Mouse (Mus musculus) naive thymus-derived CD4-positive, alpha-beta T cell, adult 2 months (primary cell): ENCODE measurements around the gene Rtl8a.
"Not testable (repeated sequence)": the region's sequence is repeated elsewhere in the genome, so short reads cannot be mapped to it uniquely, and the experiment has no call there.

ENCODE experiments used
- DNase-seq: peaks from one replicate; pipeline ENCODE4 v3.0.0-alpha.2; 2011; ENCODE audit warnings: low read depth

The Rtl8a gene

DNA sequence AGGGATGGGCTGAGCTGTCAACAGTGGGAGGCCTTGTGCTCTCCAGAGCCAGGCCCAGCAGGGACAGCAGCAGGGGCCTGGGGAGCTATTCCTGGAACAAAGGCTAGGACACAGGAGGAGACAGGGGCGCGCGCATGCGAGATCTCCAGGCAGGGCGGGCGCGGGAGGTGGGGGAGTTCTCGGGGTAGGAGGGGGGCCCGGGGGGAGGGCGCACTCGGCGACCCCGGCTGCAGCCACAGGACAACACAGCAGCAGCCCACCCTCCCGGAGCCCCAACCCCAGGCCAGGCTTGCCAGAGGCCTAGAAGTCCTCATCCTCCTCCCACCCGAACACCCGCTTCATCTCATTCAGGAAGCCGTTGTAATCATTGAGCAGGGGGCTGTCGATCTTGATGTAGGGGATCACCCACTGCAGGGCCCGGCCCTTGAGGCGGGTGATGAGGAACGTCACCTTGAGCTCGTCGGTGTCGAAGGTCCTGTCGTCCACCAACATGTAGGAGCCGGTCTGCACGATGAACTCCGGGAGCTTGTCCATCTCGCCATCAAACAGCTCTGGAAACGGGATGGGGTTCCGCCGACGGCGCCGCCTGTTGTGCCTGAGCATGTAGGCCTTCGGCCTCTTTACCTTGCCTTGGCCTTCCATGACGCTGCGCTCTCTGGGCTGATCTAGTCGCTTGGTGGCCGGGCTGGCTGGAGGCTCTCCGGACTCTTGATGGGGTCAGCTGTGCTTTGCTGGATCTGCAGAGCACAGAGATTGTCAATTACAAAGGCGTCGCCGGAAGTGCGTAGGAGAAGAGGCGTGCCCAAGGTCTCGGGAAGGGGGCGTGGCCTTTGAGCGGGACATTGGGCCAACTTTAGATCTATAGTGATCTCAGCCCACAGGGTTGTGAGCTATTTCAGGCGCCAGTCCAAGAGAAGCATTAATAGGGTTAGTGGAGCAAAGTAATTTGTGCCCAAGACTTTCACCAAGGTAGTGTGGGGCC lies at the start of gene Rtl8a:
Gene Rtl8a, minus strand, starts transcription at position 703 of the 982 bp plus-strand sequence.
- peak; percentile 79 for DNase-seq

GRCm38 (mm10) chrX:53693141-53693540 lies 49.7 kb upstream of the Rtl8a start:
- no peak for DNase-seq

GRCm38 (mm10) chrX:53692065-53692464 lies 48.6 kb upstream of the Rtl8a start:
- no peak for DNase-seq

DNA sequence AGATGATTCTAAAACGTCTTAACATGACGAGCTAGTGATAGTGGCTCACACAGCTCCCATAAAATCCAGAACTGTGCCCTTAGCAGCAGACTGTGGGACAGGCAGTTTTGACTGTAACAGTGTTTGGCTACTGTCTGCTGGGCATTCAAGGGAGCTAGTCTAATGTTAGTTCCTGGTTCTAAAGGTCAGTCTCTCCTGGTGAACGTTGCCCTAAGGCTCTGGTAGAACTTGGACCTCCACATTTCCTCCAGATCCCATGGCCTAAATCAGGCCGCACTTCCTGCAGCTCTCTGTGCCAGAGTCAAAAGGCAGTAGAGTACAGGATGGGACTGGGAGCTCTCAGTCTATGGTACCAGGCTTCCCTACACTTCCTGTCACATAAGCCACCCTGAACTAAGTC lies 41.2 kb upstream of the Rtl8a start:
- not testable (repeated sequence) for DNase-seq

GRCm38 (mm10) chrX:53682650-53683049 lies 39.2 kb upstream of the Rtl8a start:
- DNase-seq: not testable (repeated sequence)

- DNase-seq: peak; percentile 7
These were observed 33.5 kb upstream of the Rtl8a start for GRCm38 (mm10) chrX:53676943-53677342.

DNA sequence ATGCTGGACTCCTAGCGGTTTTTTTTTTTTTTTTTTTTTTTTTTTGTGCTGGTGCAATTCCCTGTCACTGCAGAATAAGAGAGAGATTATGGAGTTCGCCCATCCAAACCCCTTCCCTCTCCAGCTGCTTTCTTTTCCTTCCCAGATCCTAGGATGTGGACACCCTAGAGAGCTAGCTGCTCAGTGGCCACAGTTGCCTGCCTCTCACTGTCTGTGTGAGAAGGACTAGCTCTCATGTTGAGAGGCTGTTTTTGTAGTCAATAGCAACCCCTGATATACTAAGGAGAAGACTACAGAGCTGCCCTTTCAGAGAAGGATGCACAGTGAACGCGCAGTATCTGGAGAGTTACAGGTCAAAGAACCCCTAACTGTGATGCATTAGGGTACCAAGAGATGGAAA lies 27.2 kb upstream of the Rtl8a start:
- DNase-seq: not testable (repeated sequence)

DNA sequence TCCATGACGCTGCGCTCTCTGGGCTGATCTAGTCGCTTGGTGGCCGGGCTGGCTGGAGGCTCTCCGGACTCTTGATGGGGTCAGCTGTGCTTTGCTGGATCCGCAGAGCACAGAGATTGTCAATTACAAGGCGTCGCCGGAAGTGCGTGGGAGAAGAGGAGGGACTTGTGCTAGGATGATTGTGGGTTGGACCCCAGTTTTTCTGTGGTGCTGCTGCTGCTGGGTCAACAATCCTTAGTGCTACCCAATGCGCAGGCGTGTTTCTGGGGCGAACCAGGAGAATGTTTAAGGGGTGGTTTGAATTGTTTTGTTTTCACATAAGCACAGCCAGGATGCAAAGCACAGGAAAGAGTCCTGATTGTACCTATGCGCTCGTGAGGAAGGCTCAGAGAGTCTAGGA lies 26.8 kb upstream of the Rtl8a start, which contains the start of gene Rtl8b:
Gene Rtl8b, minus strand, starts transcription at position 115 of the 400 bp plus-strand sequence.
- peak; percentile 85 for DNase-seq

DNA sequence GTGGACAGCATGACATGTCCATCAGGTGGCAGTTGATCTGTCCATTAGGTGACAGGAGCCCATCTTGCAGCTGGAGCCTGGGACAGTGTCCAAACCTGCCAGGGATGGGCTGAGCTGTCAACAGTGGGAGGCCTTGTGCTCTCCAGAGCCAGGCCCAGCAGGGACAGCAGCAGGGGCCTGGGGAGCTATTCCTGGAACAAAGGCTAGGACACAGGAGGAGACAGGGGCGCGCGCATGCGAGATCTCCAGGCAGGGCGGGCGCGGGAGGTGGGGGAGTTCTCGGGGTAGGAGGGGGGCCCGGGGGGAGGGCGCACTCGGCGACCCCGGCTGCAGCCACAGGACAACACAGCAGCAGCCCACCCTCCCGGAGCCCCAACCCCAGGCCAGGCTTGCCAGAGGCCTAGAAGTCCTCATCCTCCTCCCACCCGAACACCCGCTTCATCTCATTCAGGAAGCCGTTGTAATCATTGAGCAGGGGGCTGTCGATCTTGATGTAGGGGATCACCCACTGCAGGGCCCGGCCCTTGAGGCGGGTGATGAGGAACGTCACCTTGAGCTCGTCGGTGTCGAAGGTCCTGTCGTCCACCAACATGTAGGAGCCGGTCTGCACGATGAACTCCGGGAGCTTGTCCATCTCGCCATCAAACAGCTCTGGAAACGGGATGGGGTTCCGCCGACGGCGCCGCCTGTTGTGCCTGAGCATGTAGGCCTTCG lies 26.2 kb upstream of the Rtl8a start:
- not testable (repeated sequence) for DNase-seq

DNA sequence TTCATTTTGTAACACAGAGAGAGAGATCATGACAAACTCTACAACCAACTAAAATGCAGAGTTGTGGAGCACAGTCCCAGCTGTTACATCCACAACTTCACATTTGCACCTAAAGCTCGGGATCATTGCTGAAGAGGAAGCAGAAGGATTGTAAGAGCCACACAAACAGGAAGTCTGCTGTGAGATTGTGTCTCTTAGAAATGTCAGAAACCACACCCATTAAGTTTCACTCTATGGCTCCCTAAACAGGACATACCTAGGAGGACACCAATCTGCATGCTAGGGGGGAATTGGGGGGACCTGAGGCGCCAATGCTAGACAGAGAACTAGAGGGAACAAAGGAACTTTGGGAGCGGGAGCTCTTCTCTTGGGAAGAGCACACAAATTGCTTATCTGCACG lies 9.4 kb upstream of the Rtl8a start:
- not testable (repeated sequence) for DNase-seq

- DNase-seq: no peak
These were observed 2.4 kb upstream of the Rtl8a start for GRCm38 (mm10) chrX:53645885-53646284.

- DNase-seq: not testable (repeated sequence)
These were observed 890 bp downstream of the Rtl8a start for GRCm38 (mm10) chrX:53642604-53642979.

- not testable (repeated sequence) for DNase-seq
These were observed 5.4 kb downstream of the Rtl8a start for GRCm38 (mm10) chrX:53638107-53638506.

DNA sequence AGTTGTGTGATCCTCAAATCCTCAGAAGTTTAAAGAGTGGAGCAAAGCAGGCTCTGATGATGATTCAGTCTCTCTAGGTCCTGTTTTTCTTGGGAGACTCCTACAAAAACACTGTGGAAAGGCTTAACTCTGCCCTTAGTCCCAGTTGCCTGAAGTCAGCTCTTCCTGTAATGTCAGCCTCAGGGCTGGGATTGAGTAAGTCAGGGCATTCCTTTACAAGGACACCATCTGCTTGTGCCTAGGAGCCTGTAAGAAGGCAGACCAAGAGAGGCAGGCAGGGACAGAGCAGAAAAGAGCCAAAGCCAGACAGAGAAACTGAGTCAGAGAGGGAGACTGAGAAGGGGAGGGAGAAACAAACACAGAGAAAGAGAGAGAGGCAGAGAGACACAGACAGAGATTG lies 32.1 kb downstream of the Rtl8a start:
- DNase-seq: not testable (repeated sequence)

DNA sequence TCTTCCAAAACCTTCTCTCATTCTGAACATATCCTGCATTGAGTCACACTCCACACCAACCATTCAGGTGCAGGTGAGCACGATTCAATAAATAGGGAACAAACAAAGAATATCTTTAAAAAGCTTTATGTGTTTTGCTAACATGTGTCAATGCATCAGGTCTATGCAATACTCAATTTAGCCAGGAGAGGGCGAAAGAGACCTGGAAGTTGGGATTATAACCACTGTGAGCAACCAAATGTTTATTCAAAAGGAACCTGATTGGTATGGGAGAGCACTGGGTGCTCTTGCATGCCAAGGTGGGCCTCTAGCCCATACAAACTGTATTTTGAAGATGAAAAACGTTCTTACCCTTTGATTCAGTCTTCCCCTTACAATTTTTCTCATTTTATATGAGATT lies 32.9 kb downstream of the Rtl8a start:
- DNase-seq: peak; percentile 80

- not testable (repeated sequence) for DNase-seq
These were observed 34.6 kb downstream of the Rtl8a start, which contains the start of gene Gm14597 for GRCm38 (mm10) chrX:53608879-53609278. TSS of gene Gm14597 (minus strand) at chrX:53608979.

- DNase-seq: peak; percentile 2
These were observed 35.2 kb downstream of the Rtl8a start for GRCm38 (mm10) chrX:53608122-53608813.

DNA sequence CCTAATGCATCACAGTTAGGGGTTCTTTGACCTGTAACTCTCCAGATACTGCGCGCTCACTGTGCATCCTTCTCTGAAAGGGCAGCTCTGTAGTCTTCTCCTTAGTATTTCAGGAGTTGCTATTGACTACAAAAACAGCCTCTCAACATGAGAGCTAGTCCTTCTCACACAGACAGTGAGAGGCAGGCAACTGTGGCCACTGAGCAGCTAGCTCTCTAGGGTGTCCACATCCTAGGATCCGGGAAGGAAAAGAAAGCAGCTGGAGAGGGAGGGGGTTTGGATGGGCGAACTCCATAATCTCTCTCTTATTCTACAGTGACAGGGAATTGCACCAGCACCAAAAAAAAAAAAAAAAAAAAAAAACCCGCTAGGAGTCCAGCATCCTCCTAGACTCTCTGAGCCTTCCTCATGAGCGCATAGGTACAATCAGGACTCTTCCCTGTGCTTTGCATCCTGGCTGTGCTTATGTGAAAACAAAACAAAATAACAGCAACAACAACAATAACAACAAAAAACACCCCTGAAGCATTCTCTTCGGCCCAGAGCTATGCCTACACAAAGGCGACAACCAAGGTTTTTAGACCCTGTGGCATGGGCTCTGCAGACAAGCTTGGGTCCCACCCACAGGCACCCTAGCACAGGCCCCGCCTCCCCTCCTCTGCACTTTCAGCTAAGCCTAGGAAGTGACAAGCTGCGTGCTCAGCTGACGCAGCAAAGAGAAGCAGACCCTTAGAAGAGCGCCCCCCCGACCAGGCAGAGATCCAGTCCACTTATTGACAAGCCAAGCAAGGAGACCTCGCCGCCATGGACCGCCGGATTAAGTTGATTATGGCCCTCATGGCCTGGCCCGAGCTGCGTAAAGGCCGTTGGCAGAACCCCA lies 36.0 kb downstream of the Rtl8a start, which contains the start of gene Rtl8c:
Gene Rtl8c, plus strand, starts transcription at position 791 of the 880 bp plus-strand sequence.
- DNase-seq: peak; percentile 65

GRCm38 (mm10) chrX:53606176-53606575 lies 37.3 kb downstream of the Rtl8a start:
- not testable (repeated sequence) for DNase-seq

- DNase-seq: peak; percentile 4
These were observed 43.5 kb downstream of the Rtl8a start for GRCm38 (mm10) chrX:53599993-53600392.
